Mouse (Mus musculus) limb, embryonic 14.5 days (tissue): ENCODE measurements at regions not wholly inside any gene's neighbourhood (a gene's known extent, or its start where the extent isn't known, plus 50 kb on each side); places are given as distances from the start of the nearest gene placed in this dataset.

ENCODE experiments used
- ATAC-seq: fragments of 200-750 bp; cut with Nextera tagmentation; 2 replicates; pipeline ENCODE4 v1.8.0; 2017; ENCODE audit warnings: low read depth, moderate number of reproducible peaks, moderate TSS enrichment; ENCODE audit not compliant: low FRiP score
- DNase-seq: peaks from one replicate; pipeline ENCODE4 v3.0.0-alpha.2; 2015; ENCODE audit warnings: low spot score
- H3K27ac ChIP-seq: fragments of 300-500 bp; sonication (generic); replicated peaks from 2 replicates; pipeline ENCODE4 v1.5.1; 2014; ENCODE audit warnings: low read depth, mild to moderate bottlenecking, low read length, moderate library complexity, mixed read lengths
- H3K27me3 ChIP-seq: fragments of 300-500 bp; sonication (generic); 2 replicates; pipeline ENCODE4 v1.6.1; 2014; ENCODE audit warnings: low read length, mixed read lengths; ENCODE audit not compliant: control insufficient read depth, insufficient read depth
- H3K36me3 ChIP-seq: fragments of 300-500 bp; sonication (generic); 2 replicates; pipeline ENCODE4 v1.6.1; 2014; ENCODE audit warnings: mild to moderate bottlenecking, low read length, moderate library complexity, mixed read lengths; ENCODE audit not compliant: control insufficient read depth, insufficient read depth
- H3K4me1 ChIP-seq: fragments of 300-500 bp; sonication (generic); 2 replicates; pipeline ENCODE4 v1.6.1; 2014; ENCODE audit warnings: antibody characterized with exemption, low read length, mixed read lengths; ENCODE audit not compliant: control insufficient read depth, insufficient read depth
- H3K4me2 ChIP-seq: fragments of 300-500 bp; sonication (generic); replicated peaks from 2 replicates; pipeline ENCODE4 v1.6.1; 2014; ENCODE audit warnings: low read depth, mild to moderate bottlenecking, low read length, moderate library complexity; ENCODE audit not compliant: severe bottlenecking
- H3K4me3 ChIP-seq: fragments of 300-500 bp; sonication (generic); replicated peaks from 2 replicates; pipeline ENCODE4 v1.5.1; 2014; ENCODE audit warnings: low read length
- H3K9ac ChIP-seq: fragments of 300-500 bp; sonication (generic); 2 replicates; pipeline ENCODE4 v1.6.1; 2014; ENCODE audit warnings: mild to moderate bottlenecking, low read depth, low read length, moderate library complexity; ENCODE audit not compliant: severe bottlenecking
- H3K9me3 ChIP-seq: fragments of 300-500 bp; sonication (generic); 2 replicates; pipeline ENCODE4 v1.6.1; 2016; ENCODE audit warnings: low read length; ENCODE audit not compliant: control insufficient read depth
- POLR2A ChIP-seq: fragments of 200-500 bp; IDR thresholded peaks from 2 replicates; pipeline ENCODE4 v1.8.0; 2012; ENCODE audit warnings: inconsistent platforms, mild to moderate bottlenecking, moderate library complexity, borderline replicate concordance; ENCODE audit not compliant: insufficient read depth, insufficient read length; ENCODE audit errors: extremely low read depth
- WGBS: fragments of 180-500 bp; shearing (Covaris S2); extraction: QIAGEN DNeasy Blood & Tissue Kit; methylation state at CpG from one replicate; pipeline ENCODE4 v1.1.7; 2014; 5-methylcytosine and 5-hydroxymethylcytosine counted together

DNA sequence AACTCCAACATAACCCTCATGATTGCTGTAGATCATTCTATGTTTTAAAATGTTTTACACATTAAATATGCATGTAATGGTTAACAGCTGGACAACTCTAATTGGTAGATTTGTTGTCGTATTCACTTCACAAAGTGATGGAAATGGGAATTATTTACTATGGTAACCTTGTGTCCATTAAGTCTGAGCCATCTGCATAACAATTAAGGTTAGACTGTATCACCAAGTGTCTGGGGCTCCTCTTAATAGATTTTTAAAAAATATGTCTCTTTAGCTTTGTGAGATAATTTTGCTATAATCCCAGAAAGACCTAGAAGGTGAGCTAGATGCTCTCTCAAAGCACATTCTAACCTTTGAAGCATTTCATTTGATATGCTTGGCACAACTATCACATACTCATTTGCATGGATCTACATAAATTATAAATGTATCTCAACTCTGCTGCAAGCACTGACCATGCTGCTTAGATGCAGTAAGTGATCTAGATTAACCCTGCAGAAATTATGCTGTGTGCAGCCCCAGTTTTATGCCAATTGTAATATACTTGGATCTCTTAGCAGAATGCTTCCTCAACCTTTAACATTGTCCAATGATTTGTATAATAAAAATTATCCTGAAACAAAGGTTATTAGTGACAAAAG is 227.2 kb upstream of the Pof1b start:
- TF ChIP-seq POLR2A = no peak
- Histone ChIP-seq H3K36me3 (no peaks in the 10 kb centered on the region), H3K4me1 (no peaks in the 10 kb centered on the region), H3K9ac (no peak overlapping the region), H3K27me3 (no peaks in the 10 kb centered on the region), H3K4me3 (no peak overlapping the region), H3K27ac (no peak overlapping the region), H3K4me2 (no peak overlapping the region), H3K9me3 (no peaks in the 10 kb centered on the region)
- no peak for DNase-seq
- 81% methylated on average over 1 of the region's 1 CpGs for WGBS
- no peak for ATAC-seq

DNA sequence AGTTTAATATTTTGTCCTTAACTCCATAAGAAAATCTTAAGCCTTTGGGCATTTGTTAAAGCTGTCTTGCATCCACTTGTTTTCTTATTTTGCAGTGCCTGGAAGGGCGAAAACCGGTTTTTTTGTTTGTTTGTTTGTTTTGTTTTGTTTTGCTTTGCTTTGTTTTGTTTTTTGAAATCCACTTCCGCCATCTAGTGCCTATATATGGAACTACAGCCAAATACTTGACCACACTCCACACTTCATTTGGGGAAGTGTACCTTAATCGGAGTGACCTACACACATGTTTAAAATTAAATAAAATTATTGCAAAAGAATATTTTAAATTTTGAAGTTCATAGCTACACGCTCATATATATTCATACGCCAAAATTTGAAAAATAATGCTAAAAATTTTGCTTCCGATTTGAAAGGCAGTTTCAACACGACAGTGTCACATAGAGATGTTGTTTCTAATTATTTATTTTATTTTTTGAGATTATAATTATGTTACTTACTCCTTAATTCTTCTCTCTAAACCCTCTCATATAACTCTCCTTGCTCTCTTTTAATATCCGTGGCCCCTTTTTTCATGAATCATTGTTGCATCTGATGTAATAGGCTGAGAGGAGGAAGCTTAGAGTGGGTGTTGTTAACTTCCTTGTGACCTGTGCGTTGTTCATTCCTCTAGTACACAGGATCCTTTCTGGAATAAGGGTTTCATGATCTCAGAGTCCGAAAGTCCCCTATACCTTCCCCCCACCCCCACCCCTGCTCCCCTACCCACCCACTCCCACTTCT is 205.4 kb upstream of the Pof1b start:
- no peaks in the 10 kb centered on the region for H3K9me3 ChIP-seq
- H3K4me2 ChIP-seq = no peak overlapping the region
- no peak for TF ChIP-seq POLR2A
- no peaks in the 10 kb centered on the region for H3K36me3 ChIP-seq
- ATAC-seq (no peak), DNase-seq (no peak)
- no peaks in the 10 kb centered on the region for H3K27me3 ChIP-seq
- H3K4me1 ChIP-seq = no peaks in the 10 kb centered on the region
- 43% methylated on average over 11 of the region's 11 CpGs for WGBS
- H3K27ac ChIP-seq = no peak overlapping the region
- H3K9ac ChIP-seq = no peak overlapping the region
- no peak overlapping the region for H3K4me3 ChIP-seq

DNA sequence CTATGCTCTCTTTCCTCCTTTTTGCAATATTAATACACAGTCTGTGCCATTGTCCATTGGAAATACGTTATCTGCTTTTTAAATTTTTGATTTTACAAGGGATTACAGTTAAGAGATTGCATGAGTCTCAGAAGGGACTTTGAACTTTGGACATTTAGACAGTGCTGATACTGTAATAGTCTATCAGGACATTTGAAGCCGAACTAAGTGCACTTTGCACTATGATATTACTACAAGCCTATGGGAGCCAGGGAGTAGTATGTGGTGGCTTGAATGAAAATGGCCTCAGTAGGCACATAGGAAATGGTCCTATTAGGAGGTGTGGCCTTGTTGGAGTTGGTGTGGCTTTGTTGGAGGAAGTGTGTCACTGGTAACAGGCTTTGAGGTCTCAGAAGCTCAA is 188.1 kb upstream of the Pof1b start:
- TF ChIP-seq POLR2A = no peak
- no peaks in the 10 kb centered on the region for H3K4me1 ChIP-seq
- no peak overlapping the region for H3K4me2 ChIP-seq
- DNase-seq = no peak
- no peak overlapping the region for H3K9ac ChIP-seq
- ATAC-seq = no peak
- no peaks in the 10 kb centered on the region for H3K27me3 ChIP-seq
- no peaks in the 10 kb centered on the region for H3K36me3 ChIP-seq
- no peak overlapping the region for H3K4me3 ChIP-seq
- H3K27ac ChIP-seq = no peak overlapping the region
- WGBS = 85% methylated on average over 2 of the region's 2 CpGs
- H3K9me3 ChIP-seq = no peaks in the 10 kb centered on the region
